Mouse (Mus musculus) lung, embryonic 14.5 days (tissue): ENCODE results near the gene Gal. TPM values are rescaled to one million over a fixed set of nuclear protein-coding genes. Genes with fewer than 3 reads are reported as not detected.

ENCODE experiments used
- ATAC-seq: fragments of 200-750 bp; cut with Nextera tagmentation; 2 replicates; pipeline ENCODE4 v1.8.0; 2017; ENCODE audit warnings: mild to moderate bottlenecking, moderate TSS enrichment, moderate library complexity; ENCODE audit not compliant: insufficient read depth
- DNase-seq: peaks from one replicate; pipeline ENCODE4 v3.0.0-alpha.2; 2015
- H3K27ac ChIP-seq: fragments of 300-500 bp; sonication (generic); 2 replicates; pipeline ENCODE4 v1.5.1; 2014; ENCODE audit warnings: low read depth, mild to moderate bottlenecking, moderate library complexity
- H3K27me3 ChIP-seq: fragments of 300-500 bp; sonication (generic); 2 replicates; pipeline ENCODE4 v1.6.1; 2014; ENCODE audit warnings: low read length, control low read depth; ENCODE audit not compliant: insufficient read depth
- H3K36me3 ChIP-seq: fragments of 300-500 bp; sonication (generic); 2 replicates; pipeline ENCODE4 v1.6.1; 2014; ENCODE audit warnings: control low read depth; ENCODE audit not compliant: insufficient read depth
- H3K4me1 ChIP-seq: fragments of 300-500 bp; sonication (generic); 2 replicates; pipeline ENCODE4 v1.6.1; 2014; ENCODE audit warnings: antibody characterized with exemption, control low read depth; ENCODE audit not compliant: insufficient read depth
- H3K4me2 ChIP-seq: fragments of 300-500 bp; sonication (generic); 2 replicates; pipeline ENCODE4 v1.6.1; 2014; ENCODE audit warnings: mild to moderate bottlenecking
- H3K4me3 ChIP-seq: fragments of 300-500 bp; sonication (generic); 2 replicates; pipeline ENCODE4 v1.5.1; 2014; ENCODE audit warnings: low read depth, low read length
- H3K9ac ChIP-seq: fragments of 300-500 bp; sonication (generic); 2 replicates; pipeline ENCODE4 v1.6.1; 2014
- H3K9me3 ChIP-seq: fragments of 300-500 bp; sonication (generic); 2 replicates; pipeline ENCODE4 v1.6.1; 2016; ENCODE audit warnings: low read depth, low read length, control low read depth
- CTCF ChIP-seq: IDR thresholded peaks from 2 replicates; pipeline ENCODE4 v1.5.1; 2016; ENCODE audit warnings: antibody characterized with exemption, low read depth
- WGBS: fragments of 180-500 bp; shearing (Covaris S2); extraction: QIAGEN DNeasy Blood & Tissue Kit; methylation state at CpG from one replicate; pipeline ENCODE4 v1.1.7; 2014; 5-methylcytosine and 5-hydroxymethylcytosine counted together
- polyA plus RNA-seq: library from polyadenylated mRNA; unstranded; fragments of >200 nt; fragmentation: Nextera tagmentation; extraction: Ambion mirVana; gene quantifications from 2 replicates; pipeline ENCODE4 v1.2.1, GENCODE M21; 2014

The Gal gene
- polyA plus RNA-seq, 1 experiment from 2014 or later = 2.3 TPM

GRCm38 (mm10) chr19:3434124-3434523 is 19.8 kb upstream of the Gal start:
- H3K4me2 ChIP-seq = no peak overlapping the region
- ATAC-seq = no peak
- TF ChIP-seq CTCF = no peak
- no peaks in the 10 kb centered on the region for H3K27me3 ChIP-seq
- H3K4me3 ChIP-seq = no peak overlapping the region
- DNase-seq = no peak
- WGBS = 34% methylated on average over 4 of the region's 4 CpGs
- H3K36me3 ChIP-seq = no peaks in the 10 kb centered on the region
- no peak overlapping the region for H3K9ac ChIP-seq
- H3K9me3 ChIP-seq = no peaks in the 10 kb centered on the region
- H3K27ac ChIP-seq = no peak overlapping the region
- H3K4me1 ChIP-seq = no peaks in the 10 kb centered on the region

- H3K9me3 ChIP-seq = no peaks in the 10 kb centered on the region
- H3K36me3 ChIP-seq = no peaks in the 10 kb centered on the region
- no peak for DNase-seq
- no peaks in the 10 kb centered on the region for H3K4me1 ChIP-seq
- H3K9ac ChIP-seq = no peak overlapping the region
- H3K27me3 ChIP-seq = no peaks in the 10 kb centered on the region
- ATAC-seq = no peak
- no peak overlapping the region for H3K4me3 ChIP-seq
- WGBS = 77% methylated on average over 1 of the region's 2 CpGs
- H3K4me2 ChIP-seq = no peak overlapping the region
- no peak overlapping the region for H3K27ac ChIP-seq
- no peak for TF ChIP-seq CTCF
These were observed 17.6 kb upstream of the Gal start for GRCm38 (mm10) chr19:3431969-3432368.

- H3K9me3 ChIP-seq = no peaks in the 10 kb centered on the region
- DNase-seq = no peak
- WGBS = 62% methylated on average over 7 of the region's 7 CpGs
These were observed 16.7 kb upstream of the Gal start for GRCm38 (mm10) chr19:3431066-3431465.

GRCm38 (mm10) chr19:3429156-3429816 is 14.9 kb upstream of the Gal start:
- WGBS = 48% methylated on average over 7 of the region's 7 CpGs
- TF ChIP-seq CTCF = no peak
- H3K9me3 ChIP-seq = no peaks in the 10 kb centered on the region
- peak; percentile 25 for DNase-seq
- no peak overlapping the region for H3K4me2 ChIP-seq
- no peaks in the 10 kb centered on the region for H3K36me3 ChIP-seq
- no peak for ATAC-seq
- no peaks in the 10 kb centered on the region for H3K4me1 ChIP-seq
- H3K27me3 ChIP-seq = no peaks in the 10 kb centered on the region
- no peak overlapping the region for H3K27ac ChIP-seq
- no peak overlapping the region for H3K4me3 ChIP-seq
- no peak overlapping the region for H3K9ac ChIP-seq

More at GRCm38 (mm10) chr19:3431066-3431465, 16.7 kb upstream of the Gal start:
- Histone ChIP-seq H3K27me3 (no peaks in the 10 kb centered on the region), H3K27ac (no peak overlapping the region), H3K4me1 (no peaks in the 10 kb centered on the region), H3K36me3 (no peaks in the 10 kb centered on the region), H3K4me3 (no peak overlapping the region), H3K4me2 (no peak overlapping the region), H3K9ac (no peak overlapping the region)
- no peak for TF ChIP-seq CTCF
- ATAC-seq = no peak

GRCm38 (mm10) chr19:3428057-3428830 is 13.9 kb upstream of the Gal start:
- Histone ChIP-seq H3K4me3 (no peak overlapping the region), H3K4me1 (no peaks in the 10 kb centered on the region), H3K36me3 (no peaks in the 10 kb centered on the region), H3K4me2 (no peak overlapping the region), H3K27ac (no peak overlapping the region), H3K27me3 (no peaks in the 10 kb centered on the region), H3K9ac (no peak overlapping the region), H3K9me3 (no peaks in the 10 kb centered on the region)
- WGBS = 66% methylated on average over 15 of the region's 15 CpGs
- no peak for DNase-seq
- ATAC-seq = no peak
- no peak for TF ChIP-seq CTCF

- Histone ChIP-seq H3K9me3 (no peaks in the 10 kb centered on the region), H3K4me1 (no peaks in the 10 kb centered on the region), H3K4me3 (no peak overlapping the region), H3K27ac (no peak overlapping the region), H3K36me3 (no peaks in the 10 kb centered on the region), H3K27me3 (no peaks in the 10 kb centered on the region), H3K4me2 (no peak overlapping the region), H3K9ac (no peak overlapping the region)
- no peak for TF ChIP-seq CTCF
- no peak for ATAC-seq
- no peak for DNase-seq
- WGBS = 39% methylated on average over 2 of the region's 2 CpGs
These were observed 9.9 kb upstream of the Gal start for GRCm38 (mm10) chr19:3424214-3424613.

GRCm38 (mm10) chr19:3422981-3423380 is 8.6 kb upstream of the Gal start:
- ATAC-seq (no peak), DNase-seq (peak; percentile 27)
- Histone ChIP-seq H3K4me3 (no peak overlapping the region), H3K9ac (no peak overlapping the region), H3K9me3 (no peaks in the 10 kb centered on the region), H3K27me3 (no peaks in the 10 kb centered on the region), H3K4me1 (no peaks in the 10 kb centered on the region), H3K36me3 (no peaks in the 10 kb centered on the region), H3K4me2 (no peak overlapping the region), H3K27ac (no peak overlapping the region)
- no peak for TF ChIP-seq CTCF
- WGBS = 28% methylated on average over 4 of the region's 4 CpGs
